Mouse (Mus musculus): ENCODE measurements around the gene Ncf1. TPM values are rescaled to one million over a fixed set of nuclear protein-coding genes. Genes with fewer than 3 reads are reported as not detected.
A peak's percentile ranks its signal among the peaks of the same experiment; 100 is the strongest.

Gene Ncf1
- polyA plus RNA-seq, 1 experiment from 2014 or later, result 2.1 TPM

DNA sequence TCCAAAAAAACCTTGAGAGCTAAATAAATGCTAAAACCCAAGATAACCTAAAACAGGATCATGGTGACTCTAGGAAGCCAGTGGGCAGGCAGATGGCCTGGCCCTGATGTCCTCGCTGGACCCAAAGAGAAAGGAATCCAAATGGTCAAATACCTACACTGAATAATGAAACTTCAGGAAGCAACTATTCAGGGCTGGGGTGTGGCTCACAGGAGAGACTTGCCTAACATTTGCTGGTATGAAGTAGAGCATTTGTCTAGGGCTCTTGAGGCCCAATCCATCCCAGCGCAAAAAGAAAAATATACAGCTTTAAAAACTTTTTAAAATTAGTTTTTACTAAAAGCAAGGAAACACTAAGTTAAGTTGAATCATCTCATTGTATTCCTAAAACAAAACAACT, 29.5 kb upstream of the Ncf1 start:
- H3K27ac ChIP-seq (ENCODE audit: low read depth, low read length), result no peak overlapping the region
- H3K27me3 ChIP-seq (replicated peaks; ENCODE audit: control insufficient read depth, insufficient read depth, low read length), result no peaks in the 10 kb centered on the region
- no peaks in the 10 kb centered on the region for H3K9me3 ChIP-seq (ENCODE audit: control insufficient read depth)
- H3K4me3 ChIP-seq (ENCODE audit: low read depth, low read length), result no peak overlapping the region
- no peak overlapping the region for H3K9ac ChIP-seq (ENCODE audit: low read depth, low read length)
- ATAC-seq, result no peak
- no peak overlapping the region for H3K4me2 ChIP-seq (replicated peaks; ENCODE audit: low read depth)
- peaks cover 89% of the 10 kb centered on the region for H3K36me3 ChIP-seq (ENCODE audit: control insufficient read depth, insufficient read depth)
- H3K4me1 ChIP-seq (replicated peaks; ENCODE audit: control insufficient read depth, insufficient read depth, low read length), result no peaks in the 10 kb centered on the region
- 93% methylated on average over 2 of the region's 2 CpGs for WGBS
- no peak for TF ChIP-seq CTCF (IDR thresholded peaks at IDR 0.05; ENCODE audit: low read depth)

DNA sequence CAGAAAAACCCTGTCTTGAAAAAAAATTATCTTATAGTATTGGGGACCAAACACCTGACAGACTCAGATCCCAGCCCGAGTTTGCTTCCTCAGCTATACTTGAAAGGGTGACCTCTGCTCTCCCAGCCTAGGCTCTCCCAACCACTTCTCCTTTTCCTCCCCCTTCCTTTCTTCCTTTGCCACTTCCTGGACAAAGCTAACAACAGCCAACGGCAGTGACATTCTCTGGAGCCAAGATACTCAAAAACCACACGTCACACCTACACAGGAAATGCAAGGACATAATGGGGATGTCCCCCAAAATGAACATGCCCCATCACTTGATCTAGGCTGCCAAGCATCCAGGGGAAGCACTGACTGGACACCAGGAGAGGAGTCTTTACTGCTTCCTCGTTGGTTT, 29.0 kb upstream of the Ncf1 start:
- Histone ChIP-seq H3K9me3 (ENCODE audit: control insufficient read depth) (no peaks in the 10 kb centered on the region), H3K27me3 (replicated peaks; ENCODE audit: control insufficient read depth, insufficient read depth, low read length) (no peaks in the 10 kb centered on the region), H3K36me3 (ENCODE audit: control insufficient read depth, insufficient read depth) (peaks cover 88% of the 10 kb centered on the region), H3K4me1 (replicated peaks; ENCODE audit: control insufficient read depth, insufficient read depth, low read length) (no peaks in the 10 kb centered on the region), H3K4me2 (replicated peaks; ENCODE audit: low read depth) (no peak overlapping the region), H3K9ac (ENCODE audit: low read depth, low read length) (no peak overlapping the region), H3K27ac (ENCODE audit: low read depth, low read length) (no peak overlapping the region), H3K4me3 (ENCODE audit: low read depth, low read length) (no peak overlapping the region)
- ATAC-seq, result no peak
- TF ChIP-seq CTCF (IDR thresholded peaks at IDR 0.05; ENCODE audit: low read depth), result no peak
- WGBS, result 60% methylated on average over 4 of the region's 4 CpGs

GRCm38 (mm10) chr5:134257349-134258031, 28.1 kb upstream of the Ncf1 start:
- no peak overlapping the region for H3K27ac ChIP-seq (ENCODE audit: low read depth, low read length)
- no peaks in the 10 kb centered on the region for H3K9me3 ChIP-seq (ENCODE audit: control insufficient read depth)
- WGBS, result 90% methylated on average over 13 of the region's 13 CpGs
- H3K4me2 ChIP-seq (replicated peaks; ENCODE audit: low read depth), result no peak overlapping the region
- H3K4me3 ChIP-seq (ENCODE audit: low read depth, low read length), result no peak overlapping the region
- H3K9ac ChIP-seq (ENCODE audit: low read depth, low read length), result no peak overlapping the region
- no peak for TF ChIP-seq CTCF (IDR thresholded peaks at IDR 0.05; ENCODE audit: low read depth)
- H3K27me3 ChIP-seq (replicated peaks; ENCODE audit: control insufficient read depth, insufficient read depth, low read length), result no peaks in the 10 kb centered on the region
- no peak for ATAC-seq
- no peaks in the 10 kb centered on the region for H3K4me1 ChIP-seq (replicated peaks; ENCODE audit: control insufficient read depth, insufficient read depth, low read length)
- H3K36me3 ChIP-seq (ENCODE audit: control insufficient read depth, insufficient read depth), result peaks cover 88% of the 10 kb centered on the region

DNA sequence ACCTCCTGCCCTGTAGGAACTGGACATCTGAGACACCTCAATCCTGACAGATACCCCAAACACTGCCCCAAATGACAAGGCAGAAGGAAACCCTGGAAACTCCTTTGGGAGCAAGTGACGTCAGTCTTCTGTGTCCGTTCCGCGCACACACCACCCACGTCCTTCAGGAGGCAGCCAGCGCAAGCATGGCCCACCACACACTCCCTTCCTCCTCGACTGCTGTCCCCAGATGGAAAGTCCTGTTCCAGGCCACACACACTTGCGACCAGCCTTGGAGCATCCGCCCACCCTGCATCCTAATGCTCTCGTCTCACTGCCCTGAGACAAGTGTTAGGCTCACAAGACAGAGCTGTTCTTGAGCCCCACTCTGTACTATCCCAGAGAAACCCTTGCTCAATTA, 25.9 kb upstream of the Ncf1 start:
- Histone ChIP-seq H3K4me2 (replicated peaks; ENCODE audit: low read depth) (no peak overlapping the region), H3K36me3 (ENCODE audit: control insufficient read depth, insufficient read depth) (peaks cover 88% of the 10 kb centered on the region), H3K9me3 (ENCODE audit: control insufficient read depth) (no peaks in the 10 kb centered on the region), H3K27ac (ENCODE audit: low read depth, low read length) (no peak overlapping the region), H3K9ac (ENCODE audit: low read depth, low read length) (no peak overlapping the region), H3K27me3 (replicated peaks; ENCODE audit: control insufficient read depth, insufficient read depth, low read length) (no peaks in the 10 kb centered on the region), H3K4me1 (replicated peaks; ENCODE audit: control insufficient read depth, insufficient read depth, low read length) (no peaks in the 10 kb centered on the region), H3K4me3 (ENCODE audit: low read depth, low read length) (no peak overlapping the region)
- no peak for ATAC-seq
- no peak for TF ChIP-seq CTCF (IDR thresholded peaks at IDR 0.05; ENCODE audit: low read depth)
- 90% methylated on average over 10 of the region's 10 CpGs for WGBS

GRCm38 (mm10) chr5:134253806-134254205, 24.4 kb upstream of the Ncf1 start:
- WGBS, result 77% methylated on average over 3 of the region's 3 CpGs
- H3K4me1 ChIP-seq (replicated peaks; ENCODE audit: control insufficient read depth, insufficient read depth, low read length), result no peaks in the 10 kb centered on the region
- ATAC-seq, result no peak

GRCm38 (mm10) chr5:134251083-134251482, 21.7 kb upstream of the Ncf1 start:
- WGBS, result 96% methylated on average over 4 of the region's 4 CpGs
- Histone ChIP-seq H3K9me3 (ENCODE audit: control insufficient read depth) (no peaks in the 10 kb centered on the region), H3K4me3 (ENCODE audit: low read depth, low read length) (no peak overlapping the region), H3K36me3 (ENCODE audit: control insufficient read depth, insufficient read depth) (peaks cover 97% of the 10 kb centered on the region), H3K27me3 (replicated peaks; ENCODE audit: control insufficient read depth, insufficient read depth, low read length) (no peaks in the 10 kb centered on the region), H3K27ac (ENCODE audit: low read depth, low read length) (no peak overlapping the region), H3K4me1 (replicated peaks; ENCODE audit: control insufficient read depth, insufficient read depth, low read length) (no peaks in the 10 kb centered on the region), H3K4me2 (replicated peaks; ENCODE audit: low read depth) (no peak overlapping the region), H3K9ac (ENCODE audit: low read depth, low read length) (no peak overlapping the region)
- no peak for ATAC-seq
- no peak for TF ChIP-seq CTCF (IDR thresholded peaks at IDR 0.05; ENCODE audit: low read depth)

More at GRCm38 (mm10) chr5:134253806-134254205, 24.4 kb upstream of the Ncf1 start:
- no peak overlapping the region for H3K4me2 ChIP-seq (replicated peaks; ENCODE audit: low read depth)
- H3K9me3 ChIP-seq (ENCODE audit: control insufficient read depth), result no peaks in the 10 kb centered on the region
- H3K36me3 ChIP-seq (ENCODE audit: control insufficient read depth, insufficient read depth), result peaks cover 89% of the 10 kb centered on the region
- peak; percentile 53 for TF ChIP-seq CTCF (IDR thresholded peaks at IDR 0.05; ENCODE audit: low read depth)
- H3K27ac ChIP-seq (ENCODE audit: low read depth, low read length), result no peak overlapping the region; the same call in 1 of the 2 replicates
- H3K27me3 ChIP-seq (replicated peaks; ENCODE audit: control insufficient read depth, insufficient read depth, low read length), result no peaks in the 10 kb centered on the region
- no peak overlapping the region for H3K4me3 ChIP-seq (ENCODE audit: low read depth, low read length)
- H3K9ac ChIP-seq (ENCODE audit: low read depth, low read length), result no peak overlapping the region

Measured in intestine, postnatal 0 days (tissue).